Mouse (Mus musculus) liver, embryonic 12.5 days (tissue): Measurements from ENCODE around the gene Snx30. TPM values are rescaled to one million over a fixed set of nuclear protein-coding genes. Genes with fewer than 3 reads are reported as not detected.

Experiments
- ATAC-seq: fragments of 200-750 bp; cut with Nextera tagmentation; 2 replicates; pipeline ENCODE4 v1.8.0; 2017; ENCODE audit warnings: moderate number of reproducible peaks, mild to moderate bottlenecking, moderate library complexity
- H3K27ac ChIP-seq: fragments of 300-500 bp; sonication (generic); 2 replicates; pipeline ENCODE4 v1.5.1; 2016; ENCODE audit warnings: mild to moderate bottlenecking
- H3K27me3 ChIP-seq: fragments of 300-500 bp; sonication (generic); replicated peaks from 2 replicates; pipeline ENCODE4 v1.6.1; 2016; ENCODE audit warnings: mild to moderate bottlenecking, moderate library complexity
- H3K36me3 ChIP-seq: fragments of 300-500 bp; sonication (generic); 2 replicates; pipeline ENCODE4 v1.6.1; 2016; ENCODE audit warnings: mild to moderate bottlenecking, moderate library complexity
- H3K4me1 ChIP-seq: fragments of 300-500 bp; sonication (generic); 2 replicates; pipeline ENCODE4 v1.6.1; 2016
- H3K4me2 ChIP-seq: fragments of 300-500 bp; sonication (generic); 2 replicates; pipeline ENCODE4 v1.6.1; 2016; ENCODE audit warnings: mild to moderate bottlenecking, moderate library complexity
- H3K4me3 ChIP-seq: fragments of 300-500 bp; sonication (generic); 2 replicates; pipeline ENCODE4 v1.5.1; 2016; ENCODE audit warnings: mild to moderate bottlenecking, moderate library complexity
- H3K9ac ChIP-seq: fragments of 300-500 bp; sonication (generic); 2 replicates; pipeline ENCODE4 v1.6.1; 2016; ENCODE audit warnings: mild to moderate bottlenecking, moderate library complexity
- H3K9me3 ChIP-seq: fragments of 300-500 bp; sonication (generic); replicated peaks from 2 replicates; pipeline ENCODE4 v1.6.1; 2016; ENCODE audit warnings: mild to moderate bottlenecking, moderate library complexity
- WGBS: fragments of 180-500 bp; shearing (Covaris S2); methylation state at CpG from one replicate; pipeline ENCODE4 v1.1.7; 2016; ENCODE audit not compliant: insufficient replicate concordance; 5-methylcytosine and 5-hydroxymethylcytosine counted together
- polyA plus RNA-seq: library from polyadenylated mRNA; unstranded; fragments of >200 nt; fragmentation: Nextera tagmentation; extraction: Ambion mirVana; gene quantifications from 2 replicates; pipeline ENCODE4 v1.2.1, GENCODE M21; 2016

Snx30 gene
- polyA plus RNA-seq, 1 experiment from 2014 or later: 7.5 TPM

DNA sequence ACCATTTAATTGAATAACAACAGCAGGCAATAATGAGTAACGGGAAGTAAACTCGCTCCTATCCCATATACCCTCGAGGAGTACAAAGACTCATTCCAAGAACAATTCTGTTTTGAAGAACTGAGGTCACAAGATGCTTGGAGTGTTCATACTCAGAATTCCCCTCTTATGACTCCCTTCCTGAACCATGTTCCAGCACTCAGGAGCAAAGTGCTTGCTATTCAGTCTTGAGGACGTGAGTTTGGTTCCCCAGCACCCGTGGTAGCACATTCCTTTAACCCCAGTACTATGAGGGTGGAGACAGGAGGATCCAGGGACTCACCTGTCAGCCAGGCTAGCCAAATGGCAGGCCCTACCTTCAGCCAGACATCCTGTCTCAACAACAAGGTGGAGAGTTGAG, 25.4 kb downstream of the Snx30 start:
- H3K4me2 ChIP-seq: no peak overlapping the region
- no peaks in the 10 kb centered on the region for H3K27me3 ChIP-seq
- H3K36me3 ChIP-seq: peaks cover 12% of the 10 kb centered on the region
- WGBS: 75% methylated on average over 5 of the region's 5 CpGs
- H3K4me3 ChIP-seq: no peak overlapping the region
- no peak overlapping the region for H3K27ac ChIP-seq
- H3K9ac ChIP-seq: no peak overlapping the region
- peaks cover 6% of the 10 kb centered on the region for H3K4me1 ChIP-seq
- no peak for ATAC-seq
- H3K9me3 ChIP-seq: no peaks in the 10 kb centered on the region

DNA sequence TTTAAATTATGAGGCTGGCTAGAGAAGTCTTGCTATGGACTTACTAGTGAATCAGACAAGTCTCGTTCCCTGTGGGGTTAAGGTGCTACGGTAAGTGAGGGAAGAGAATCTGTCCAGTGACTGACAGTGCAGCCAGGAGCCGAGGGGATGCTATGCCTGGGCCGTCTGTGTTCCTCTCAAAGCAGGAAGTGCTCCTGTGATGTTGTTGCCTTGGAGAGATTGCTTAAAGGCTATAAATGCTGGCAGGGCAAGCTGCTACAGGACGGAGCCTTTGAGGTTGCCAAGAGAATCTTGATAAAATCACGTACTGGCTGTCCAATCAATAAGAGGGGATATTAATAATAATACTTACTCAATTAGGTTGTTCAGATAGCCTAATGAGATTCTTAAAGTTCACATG, 27.2 kb downstream of the Snx30 start:
- 57% methylated on average over 6 of the region's 6 CpGs for WGBS
- no peaks in the 10 kb centered on the region for H3K9me3 ChIP-seq
- no peak for ATAC-seq

DNA sequence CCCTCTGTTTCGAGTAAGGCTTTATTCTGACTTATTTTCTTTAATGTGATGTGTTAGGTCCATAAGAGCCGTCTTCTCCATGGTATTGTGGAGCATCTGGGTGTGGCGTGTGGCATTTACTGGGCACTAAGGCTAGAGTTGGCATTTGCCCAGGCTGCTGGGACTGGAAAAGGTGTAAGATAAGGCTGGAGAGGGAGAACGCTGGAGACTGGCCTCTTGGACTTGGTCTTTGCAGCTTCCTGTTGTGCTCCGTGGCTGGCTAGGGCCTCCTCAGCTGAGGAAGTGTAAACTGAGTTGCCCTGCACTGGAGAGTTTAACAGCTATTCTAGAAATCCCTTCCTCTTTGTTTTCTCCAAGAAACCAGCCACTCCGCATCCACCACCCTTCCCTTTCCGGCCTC, 32.0 kb downstream of the Snx30 start:
- no peak overlapping the region for H3K4me3 ChIP-seq
- H3K27me3 ChIP-seq: no peaks in the 10 kb centered on the region
- H3K36me3 ChIP-seq: peaks cover 9% of the 10 kb centered on the region
- no peaks in the 10 kb centered on the region for H3K9me3 ChIP-seq
- no peak for ATAC-seq
- peaks cover 4% of the 10 kb centered on the region; the same call in 1 of the 2 replicates for H3K4me1 ChIP-seq
- 40% methylated on average over 7 of the region's 7 CpGs for WGBS
- H3K4me2 ChIP-seq: peak overlapping the region; percentile 16; the same call in 1 of the 2 replicates
- H3K27ac ChIP-seq: peak overlapping the region; percentile 58
- H3K9ac ChIP-seq: no peak overlapping the region; the same call in 1 of the 2 replicates

More for the DNA sequence above, 27.2 kb downstream of the Snx30 start:
- H3K4me3 ChIP-seq: no peak overlapping the region
- no peak overlapping the region for H3K27ac ChIP-seq
- peaks cover 9% of the 10 kb centered on the region for H3K36me3 ChIP-seq
- H3K9ac ChIP-seq: no peak overlapping the region
- no peak overlapping the region for H3K4me2 ChIP-seq
- peaks cover 4% of the 10 kb centered on the region; the same call in 1 of the 2 replicates for H3K4me1 ChIP-seq
- no peaks in the 10 kb centered on the region for H3K27me3 ChIP-seq

DNA sequence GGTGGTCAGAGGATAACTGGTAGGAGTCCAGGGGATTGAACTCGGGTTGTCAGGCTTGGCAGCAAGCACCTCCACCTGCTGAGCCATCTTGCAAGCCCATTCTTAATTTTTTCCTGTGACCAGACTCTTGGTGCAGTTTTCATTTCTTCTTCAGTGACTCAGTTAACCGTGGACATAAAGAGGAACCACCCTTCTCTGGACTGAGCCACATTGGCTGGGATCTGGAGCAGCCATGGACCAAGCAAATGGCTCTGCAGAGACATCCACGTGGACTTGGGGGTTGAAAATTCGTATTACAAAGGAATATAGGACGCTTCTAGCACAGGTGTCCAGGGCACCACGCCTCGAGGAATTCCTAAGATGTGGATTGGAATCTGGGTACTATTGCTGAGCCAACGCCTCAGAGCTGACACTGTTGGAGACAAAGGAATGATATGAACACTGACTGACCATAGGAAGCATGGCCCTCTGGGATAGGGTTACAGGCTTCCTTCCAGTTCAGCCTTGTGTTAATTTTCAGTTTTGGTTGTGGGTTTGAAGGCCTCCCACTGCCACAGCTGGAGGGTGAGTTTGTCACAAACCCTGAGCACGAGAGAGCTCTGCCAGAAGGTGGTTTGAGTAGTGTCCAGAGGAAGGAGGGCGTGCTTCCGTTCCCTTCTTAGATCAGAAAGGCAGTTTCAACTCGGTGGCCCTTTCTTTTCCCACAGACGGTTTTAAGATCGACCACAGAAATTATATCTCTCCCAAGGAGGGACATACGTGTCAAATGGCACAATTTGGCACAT, 39.0 kb downstream of the Snx30 start:
- no peak overlapping the region for H3K9ac ChIP-seq
- no peak for ATAC-seq
- no peak overlapping the region for H3K4me2 ChIP-seq
- peak overlapping the region; percentile 28; the same call in 1 of the 2 replicates for H3K27ac ChIP-seq
- peaks cover 10% of the 10 kb centered on the region for H3K36me3 ChIP-seq
- H3K9me3 ChIP-seq: no peaks in the 10 kb centered on the region
- 0 out of 2 replicates have a peak, but pooled peaks cover 15% of the 10 kb centered on the region for H3K4me1 ChIP-seq
- 51% methylated on average over 15 of the region's 15 CpGs for WGBS
- no peaks in the 10 kb centered on the region for H3K27me3 ChIP-seq
- no peak overlapping the region for H3K4me3 ChIP-seq

DNA sequence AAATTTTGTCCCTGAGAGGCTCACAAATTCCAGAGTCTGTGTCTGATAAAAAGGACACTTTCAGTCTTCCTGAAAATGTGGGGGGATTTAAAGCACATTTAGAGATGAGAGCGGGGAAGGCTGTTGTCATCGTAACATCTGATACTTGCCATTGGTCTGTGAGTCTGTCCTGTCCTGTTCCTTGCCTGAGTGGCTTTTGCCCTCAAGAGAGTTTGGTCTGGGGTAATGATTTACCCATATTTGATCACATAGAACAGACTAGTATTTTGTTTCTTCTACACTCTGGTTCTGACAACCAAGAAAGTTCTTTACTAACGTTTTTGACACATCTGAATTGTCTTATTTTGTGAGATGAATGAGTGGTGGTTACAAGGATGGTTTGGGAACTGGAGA, 39.6 kb downstream of the Snx30 start:
- Histone ChIP-seq H3K4me2 (no peak overlapping the region), H3K27me3 (no peaks in the 10 kb centered on the region), H3K4me1 (0 out of 2 replicates have a peak, but pooled peaks cover 15% of the 10 kb centered on the region), H3K9ac (no peak overlapping the region), H3K27ac (peak overlapping the region; percentile 28; the same call in 1 of the 2 replicates), H3K9me3 (no peaks in the 10 kb centered on the region), H3K4me3 (no peak overlapping the region), H3K36me3 (peaks cover 10% of the 10 kb centered on the region)
- no peak for ATAC-seq
- 61% methylated on average over 3 of the region's 3 CpGs for WGBS

DNA sequence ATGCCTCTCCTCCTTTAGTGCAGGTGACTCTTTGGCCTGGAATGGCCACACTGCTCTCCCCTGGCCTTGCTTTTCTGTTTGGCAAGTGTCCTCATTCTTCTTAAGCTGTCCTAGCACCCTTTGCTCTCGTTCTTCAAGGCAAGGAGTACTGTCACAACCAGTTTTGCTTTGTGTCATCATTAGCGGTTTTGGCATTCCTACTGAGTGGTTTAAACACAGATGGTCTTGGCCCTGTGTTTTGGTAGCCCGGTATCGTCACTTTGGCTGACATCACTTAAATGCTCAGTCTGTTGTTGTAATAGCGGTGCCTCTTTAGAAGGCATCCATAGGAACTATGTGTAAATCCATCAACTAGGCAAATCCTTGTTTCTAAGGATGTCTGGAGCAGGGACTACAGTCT, 41.8 kb downstream of the Snx30 start:
- no peak overlapping the region for H3K27ac ChIP-seq
- no peak for ATAC-seq
- H3K4me3 ChIP-seq: no peak overlapping the region
- 0 out of 2 replicates have a peak, but pooled peaks cover 15% of the 10 kb centered on the region for H3K4me1 ChIP-seq
- H3K9me3 ChIP-seq: no peaks in the 10 kb centered on the region
- no peak overlapping the region for H3K9ac ChIP-seq
- no peaks in the 10 kb centered on the region for H3K27me3 ChIP-seq
- H3K4me2 ChIP-seq: no peak overlapping the region
- WGBS: 74% methylated on average over 5 of the region's 5 CpGs
- H3K36me3 ChIP-seq: peaks cover 10% of the 10 kb centered on the region

DNA sequence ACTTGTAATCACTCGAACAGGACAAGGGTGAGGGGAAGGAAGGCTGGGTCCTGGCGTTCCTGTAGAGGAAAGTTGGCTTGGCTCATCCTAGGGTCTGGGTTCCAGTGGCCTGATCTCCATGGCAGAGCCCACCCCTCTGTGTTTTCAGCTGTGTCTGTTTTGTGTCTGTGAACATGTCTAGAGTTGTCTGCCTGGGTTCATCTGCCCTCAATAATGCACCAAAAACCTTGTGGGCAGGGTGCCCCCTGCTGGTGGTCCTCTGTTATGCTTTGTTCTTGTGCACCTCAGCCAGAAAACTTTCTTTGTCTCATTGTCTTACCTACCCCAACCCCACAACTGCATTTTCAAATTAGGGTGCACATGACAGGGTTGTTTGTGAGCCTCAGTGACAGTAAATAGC, 44.5 kb downstream of the Snx30 start:
- H3K4me2 ChIP-seq: no peak overlapping the region
- peak; percentile 40; the same call in 1 of the 2 replicates for ATAC-seq
- H3K27me3 ChIP-seq: no peaks in the 10 kb centered on the region
- H3K9me3 ChIP-seq: no peaks in the 10 kb centered on the region
- no peak overlapping the region for H3K4me3 ChIP-seq
- H3K27ac ChIP-seq: no peak overlapping the region
- H3K4me1 ChIP-seq: peaks cover 6% of the 10 kb centered on the region; the same call in 1 of the 2 replicates
- WGBS: 55% methylated on average over 2 of the region's 2 CpGs
- H3K36me3 ChIP-seq: peaks cover 10% of the 10 kb centered on the region
- no peak overlapping the region for H3K9ac ChIP-seq

DNA sequence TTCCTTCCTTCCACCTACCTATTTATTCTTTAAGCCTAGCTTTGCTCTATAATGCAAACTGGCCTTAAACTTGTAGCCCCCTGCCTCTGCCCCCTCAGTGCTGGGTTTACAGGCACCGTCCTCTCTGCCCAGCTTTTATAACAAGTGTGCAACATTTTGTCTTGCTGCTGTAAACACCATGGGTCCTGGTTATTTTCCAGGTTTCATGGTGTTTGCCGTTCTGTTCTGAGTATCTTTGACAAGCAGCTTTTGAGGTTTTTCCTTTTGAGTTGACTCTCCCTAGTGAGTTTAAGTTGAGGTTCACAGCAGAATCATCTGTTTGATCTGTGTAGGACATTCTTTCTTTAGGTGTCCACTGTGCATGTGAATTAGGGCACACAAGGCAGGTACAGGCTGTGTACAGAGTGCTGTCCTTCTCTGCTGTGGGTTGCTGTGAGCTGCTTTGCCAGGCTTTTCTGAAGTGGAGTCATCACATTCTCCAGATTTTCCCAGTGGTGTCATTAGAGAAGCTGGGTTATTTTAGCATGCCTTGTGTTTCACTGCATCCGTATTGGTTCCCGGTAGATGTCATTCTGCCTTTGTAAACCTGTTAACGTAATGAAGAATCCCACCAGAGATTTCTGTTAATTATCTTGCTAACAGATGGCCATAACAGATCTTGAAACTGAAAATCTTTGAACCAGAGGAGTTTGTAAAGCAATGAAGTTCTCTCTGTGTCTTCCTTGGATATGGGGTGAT, 45.4 kb downstream of the Snx30 start:
- Histone ChIP-seq H3K27me3 (no peaks in the 10 kb centered on the region), H3K4me3 (no peak overlapping the region), H3K36me3 (peaks cover 4% of the 10 kb centered on the region), H3K4me1 (peaks cover 4% of the 10 kb centered on the region; the same call in 1 of the 2 replicates), H3K27ac (no peak overlapping the region), H3K9ac (no peak overlapping the region), H3K4me2 (no peak overlapping the region), H3K9me3 (no peaks in the 10 kb centered on the region)
- WGBS: 81% methylated on average over 5 of the region's 5 CpGs
- ATAC-seq: no peak

DNA sequence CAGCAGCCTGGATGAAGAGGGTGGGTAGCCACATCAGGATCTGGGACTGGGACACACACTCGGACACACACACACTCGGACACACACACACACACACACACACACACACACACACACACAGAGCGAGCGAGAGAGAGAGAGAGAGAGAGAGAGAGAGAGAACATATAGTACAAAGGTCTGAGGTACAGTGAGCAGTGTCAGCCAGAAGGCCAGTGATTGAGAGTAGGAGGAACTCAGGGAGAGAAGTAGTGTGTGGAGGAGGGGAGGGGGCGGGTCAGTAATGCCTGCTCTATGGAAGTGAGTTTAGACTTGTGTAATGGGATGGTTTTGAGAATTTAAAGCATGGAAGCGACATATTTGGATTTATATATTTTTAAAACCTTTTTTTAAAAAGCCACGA, 47.5 kb downstream of the Snx30 start:
- no peak overlapping the region for H3K27ac ChIP-seq
- no peak overlapping the region for H3K9ac ChIP-seq
- peaks cover 7% of the 10 kb centered on the region; the same call in 1 of the 2 replicates for H3K36me3 ChIP-seq
- H3K4me2 ChIP-seq: no peak overlapping the region
- peaks cover 4% of the 10 kb centered on the region; the same call in 1 of the 2 replicates for H3K4me1 ChIP-seq
- WGBS: 69% methylated on average over 7 of the region's 7 CpGs
- peak; percentile 54; the same call in 1 of the 2 replicates for ATAC-seq
- H3K4me3 ChIP-seq: no peak overlapping the region
- H3K9me3 ChIP-seq: no peaks in the 10 kb centered on the region
- no peaks in the 10 kb centered on the region for H3K27me3 ChIP-seq

DNA sequence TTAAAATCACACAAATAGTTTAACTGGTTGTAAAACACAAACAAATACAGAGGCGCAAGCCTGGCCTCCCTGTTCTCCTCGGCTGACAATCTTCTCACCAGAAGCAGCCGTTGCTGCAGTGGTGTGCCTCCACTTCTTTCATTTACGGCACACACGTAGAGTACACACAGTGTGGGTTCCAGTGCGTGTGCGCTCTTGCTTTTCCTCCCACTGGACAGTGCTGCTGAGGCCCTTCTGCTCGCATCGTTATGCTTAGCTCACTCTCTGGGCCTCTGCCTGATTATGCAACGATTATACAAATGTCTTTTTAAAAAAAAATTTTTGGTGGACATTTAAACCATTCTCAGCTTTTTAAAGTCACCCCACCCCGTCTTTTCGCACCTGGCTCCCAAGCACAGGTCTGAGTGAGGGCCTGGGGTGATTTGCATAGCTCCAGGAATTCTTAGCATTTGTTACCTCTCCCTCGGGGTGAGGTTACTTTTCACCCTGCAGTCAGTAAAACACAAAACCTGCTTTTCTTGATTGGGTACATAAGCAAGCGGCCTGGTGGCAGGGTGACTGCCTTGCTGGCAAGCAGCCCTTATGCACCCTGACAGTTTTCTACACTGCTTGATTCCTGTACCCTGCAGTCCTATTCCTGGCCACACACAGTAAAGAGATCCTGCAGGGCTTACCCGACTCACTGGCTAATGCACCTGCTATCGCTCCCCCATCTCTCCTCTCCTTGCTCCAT, 54.2 kb downstream of the Snx30 start:
- Histone ChIP-seq H3K4me2 (no peak overlapping the region), H3K9ac (no peak overlapping the region), H3K9me3 (no peaks in the 10 kb centered on the region), H3K27ac (no peak overlapping the region), H3K27me3 (no peaks in the 10 kb centered on the region), H3K36me3 (peaks cover 12% of the 10 kb centered on the region; the same call in 1 of the 2 replicates), H3K4me3 (no peak overlapping the region), H3K4me1 (peaks cover 29% of the 10 kb centered on the region)
- ATAC-seq: no peak
- WGBS: 69% methylated on average over 16 of the region's 16 CpGs

DNA sequence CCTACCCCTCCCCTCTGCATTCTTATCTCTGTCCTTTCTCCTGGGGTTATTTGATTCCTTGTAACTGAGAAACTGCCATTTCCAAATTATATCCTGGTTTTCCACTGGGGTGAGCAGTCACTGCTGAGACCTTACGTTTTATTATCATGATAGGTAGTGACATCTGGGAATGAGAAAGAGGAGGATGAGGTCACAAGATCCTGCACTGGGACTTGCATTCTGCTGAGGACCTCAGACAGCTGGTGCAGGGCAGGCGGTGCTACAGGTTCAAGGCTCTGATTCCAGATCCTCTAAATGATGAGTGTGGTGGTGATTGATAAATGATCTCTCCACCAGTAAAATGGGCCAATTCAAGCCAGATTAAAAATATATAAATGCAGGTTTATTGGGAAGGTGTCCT, 54.8 kb downstream of the Snx30 start:
- H3K9me3 ChIP-seq: no peaks in the 10 kb centered on the region
- H3K9ac ChIP-seq: no peak overlapping the region
- WGBS: 61% methylated on average over 2 of the region's 2 CpGs
- ATAC-seq: no peak
- H3K36me3 ChIP-seq: peaks cover 12% of the 10 kb centered on the region; the same call in 1 of the 2 replicates
- H3K27ac ChIP-seq: no peak overlapping the region
- no peak overlapping the region for H3K4me2 ChIP-seq
- peaks cover 27% of the 10 kb centered on the region for H3K4me1 ChIP-seq
- no peak overlapping the region for H3K4me3 ChIP-seq
- no peaks in the 10 kb centered on the region for H3K27me3 ChIP-seq
